Mouse (Mus musculus) small intestine, adult 2 months (tissue): ENCODE data around the gene Gpm6b. TPM values are rescaled to one million over a fixed set of nuclear protein-coding genes. Genes with fewer than 3 reads are reported as not detected.

ENCODE experiments used
- H3K27ac ChIP-seq: fragments of 200-500 bp; 2 replicates; pipeline ENCODE4 v1.5.1; 2012; ENCODE audit warnings: low read depth, low read length, control low read depth, inconsistent platforms; ENCODE audit not compliant: insufficient read depth
- H3K27me3 ChIP-seq: fragments of 200-500 bp; 2 replicates; pipeline ENCODE4 v1.6.1; 2012; ENCODE audit warnings: mild to moderate bottlenecking, moderate library complexity, low read length, inconsistent platforms; ENCODE audit not compliant: control insufficient read depth, insufficient read depth
- H3K36me3 ChIP-seq: fragments of 200-500 bp; 2 replicates; pipeline ENCODE4 v1.6.1; 2012; ENCODE audit warnings: mild to moderate bottlenecking, low read length, control low read depth, inconsistent platforms; ENCODE audit not compliant: control insufficient read depth, insufficient read depth
- H3K4me1 ChIP-seq: fragments of 200-500 bp; 2 replicates; pipeline ENCODE4 v1.6.1; 2012; ENCODE audit warnings: low read length, inconsistent platforms, mixed read lengths; ENCODE audit not compliant: control insufficient read depth, insufficient read depth, insufficient read length
- H3K4me3 ChIP-seq: fragments of 200-500 bp; 2 replicates; pipeline ENCODE4 v1.5.1; 2012; ENCODE audit warnings: low read depth, mild to moderate bottlenecking, control low read depth, inconsistent platforms, low read length, moderate library complexity
- CTCF ChIP-seq: fragments of 200-500 bp; IDR thresholded peaks from 2 replicates; pipeline ENCODE4 v1.5.1; 2012; ENCODE audit warnings: low read depth, mild to moderate bottlenecking, control low read depth, inconsistent platforms, low read length, moderate library complexity, mixed read lengths; ENCODE audit not compliant: insufficient replicate concordance, insufficient read length; ENCODE audit errors: extremely low read depth
- POLR2A ChIP-seq: fragments of 200-500 bp; IDR thresholded peaks from 2 replicates; pipeline ENCODE4 v1.6.1; 2012; ENCODE audit warnings: low read depth, mild to moderate bottlenecking, control low read depth, inconsistent platforms, low read length, moderate library complexity
- WGBS: fragments of 180-500 bp; shearing (Covaris S2); methylation state at CpG from one replicate; pipeline ENCODE4 v1.1.7; 2018; 5-methylcytosine and 5-hydroxymethylcytosine counted together
- polyA plus RNA-seq: library from polyadenylated mRNA; depleted of rRNA; stranded (reverse); fragments of >200 nt; gene quantifications from 2 replicates; pipeline ENCODE4 v1.2.3, GENCODE M21; 2012

The Gpm6b gene
- polyA plus RNA-seq, 1 experiment: 0.75 TPM

DNA sequence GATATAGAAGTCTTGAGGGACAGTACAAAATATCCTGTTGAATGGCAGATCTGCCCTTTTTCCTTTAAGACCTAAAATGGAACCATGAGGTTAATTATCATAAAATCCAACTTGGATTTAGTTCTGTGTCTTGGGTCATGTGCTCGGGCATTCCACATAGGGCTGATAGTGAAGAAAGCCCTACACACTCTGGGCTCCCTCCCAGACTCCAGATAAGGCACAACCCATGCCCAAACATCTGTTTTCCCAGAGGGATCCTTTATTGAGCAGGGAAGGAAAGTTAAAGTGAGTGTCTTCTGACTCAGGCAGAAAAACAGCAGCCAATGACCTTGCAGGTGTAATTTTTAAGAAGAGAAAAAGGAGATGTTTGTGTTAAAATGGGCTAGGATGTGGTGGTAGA lies 116.2 kb downstream of the Gpm6b start:
- Histone ChIP-seq H3K4me3 (no peak overlapping the region), H3K4me1 (no peaks in the 10 kb centered on the region), H3K27ac (no peak overlapping the region), H3K27me3 (no peaks in the 10 kb centered on the region), H3K36me3 (no peaks in the 10 kb centered on the region)
- 63% methylated on average over 1 of the region's 1 CpGs for WGBS
- TF ChIP-seq CTCF (no peak), POLR2A (no peak)

DNA sequence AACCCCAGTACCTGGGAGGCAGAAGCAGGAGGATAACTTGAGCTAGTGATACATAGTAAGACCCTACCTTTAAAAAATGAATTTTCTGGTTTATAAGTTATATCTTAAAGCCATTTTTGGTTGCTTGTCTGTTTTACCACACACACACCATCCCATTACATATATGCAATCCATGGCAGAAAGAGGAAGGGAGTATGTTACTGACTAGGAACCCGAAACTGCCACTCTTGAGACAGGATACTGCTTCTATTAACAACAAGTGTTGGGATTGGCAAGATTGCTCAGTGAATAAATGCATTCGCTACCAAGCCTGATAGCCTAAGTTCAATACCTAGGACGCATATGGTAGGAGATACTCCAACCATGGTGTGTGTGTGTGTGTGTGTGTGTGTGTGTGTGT lies 117.6 kb downstream of the Gpm6b start:
- no peaks in the 10 kb centered on the region for H3K27me3 ChIP-seq
- H3K27ac ChIP-seq: no peak overlapping the region
- no peak for TF ChIP-seq POLR2A
- no peak for TF ChIP-seq CTCF
- H3K4me1 ChIP-seq: no peaks in the 10 kb centered on the region
- H3K4me3 ChIP-seq: no peak overlapping the region
- 89% methylated on average over 3 of the region's 3 CpGs for WGBS
- H3K36me3 ChIP-seq: no peaks in the 10 kb centered on the region

DNA sequence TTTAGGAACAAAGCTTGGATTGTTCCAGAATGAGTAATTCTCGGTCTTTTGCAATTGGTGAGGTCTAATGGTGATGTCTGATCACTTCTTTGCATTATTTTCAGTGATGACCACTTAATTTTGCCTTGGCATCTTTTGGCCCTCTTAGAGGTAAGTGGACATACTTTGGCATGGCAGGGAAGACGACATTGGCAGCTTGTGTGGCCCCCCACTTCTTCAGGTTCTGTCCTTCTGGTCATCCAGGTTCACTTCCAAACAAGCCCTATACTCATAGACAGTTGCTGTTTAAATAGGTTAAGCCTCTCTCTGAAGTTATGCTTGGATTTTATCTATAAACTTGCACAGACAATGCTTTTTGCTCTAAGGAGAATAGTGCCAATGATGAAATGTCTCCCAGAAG lies 120.2 kb downstream of the Gpm6b start:
- TF ChIP-seq CTCF (no peak), POLR2A (no peak)
- Histone ChIP-seq H3K4me3 (no peak overlapping the region), H3K4me1 (no peaks in the 10 kb centered on the region), H3K27me3 (no peaks in the 10 kb centered on the region), H3K27ac (no peak overlapping the region), H3K36me3 (no peaks in the 10 kb centered on the region)
- 59% methylated on average over 2 of the region's 2 CpGs for WGBS

DNA sequence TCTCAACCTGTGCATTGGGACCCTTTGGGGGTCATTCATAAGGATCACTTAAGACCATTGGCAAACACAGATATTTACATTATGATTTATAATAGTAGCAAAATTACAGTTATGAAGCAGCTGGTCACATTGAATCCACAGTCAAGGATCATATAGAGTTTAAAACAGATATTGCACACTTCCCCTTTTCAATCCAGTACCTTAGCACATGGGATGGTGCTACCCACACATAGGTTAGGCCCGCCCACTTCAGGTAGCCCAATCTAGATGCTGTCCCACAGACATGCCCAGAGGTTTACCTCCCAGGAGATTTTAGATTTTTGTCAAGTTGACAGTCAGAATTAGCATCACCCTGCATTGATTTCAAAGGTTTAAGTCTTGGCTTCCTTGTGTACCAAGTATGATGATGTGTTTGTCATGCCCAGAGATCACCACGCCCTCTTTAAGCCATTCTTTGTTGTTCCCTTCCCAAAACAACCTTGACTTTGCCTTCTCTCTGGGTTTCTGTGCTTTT lies 121.3 kb downstream of the Gpm6b start:
- Histone ChIP-seq H3K27ac (no peak overlapping the region), H3K4me1 (no peaks in the 10 kb centered on the region), H3K27me3 (no peaks in the 10 kb centered on the region), H3K4me3 (no peak overlapping the region), H3K36me3 (no peaks in the 10 kb centered on the region)
- no peak for TF ChIP-seq POLR2A
- TF ChIP-seq CTCF: no peak
- WGBS: 81% methylated on average over 2 of the region's 2 CpGs

DNA sequence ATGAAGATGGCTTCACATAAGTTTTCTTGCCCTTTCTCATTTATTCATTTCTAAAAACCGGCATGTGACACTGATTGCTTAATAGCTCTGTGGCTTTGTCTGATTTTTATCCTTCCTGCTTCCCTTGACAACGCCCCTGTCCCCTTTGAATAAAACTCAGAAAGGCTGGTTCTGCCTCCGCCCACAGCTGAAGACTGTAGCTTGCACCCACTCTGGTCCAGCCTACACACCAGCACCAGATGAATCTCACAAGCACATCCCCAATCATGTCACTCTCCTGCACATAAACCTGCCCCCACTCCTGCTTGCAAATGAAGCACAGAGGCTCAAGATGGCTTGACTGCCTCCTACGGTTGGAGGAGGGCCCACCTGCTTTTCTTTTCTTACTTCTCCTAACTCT lies 121.7 kb downstream of the Gpm6b start:
- H3K27ac ChIP-seq: no peak overlapping the region
- no peaks in the 10 kb centered on the region for H3K4me1 ChIP-seq
- 64% methylated on average over 4 of the region's 4 CpGs for WGBS
- no peaks in the 10 kb centered on the region for H3K27me3 ChIP-seq
- no peak for TF ChIP-seq CTCF
- no peak for TF ChIP-seq POLR2A
- H3K4me3 ChIP-seq: no peak overlapping the region
- no peaks in the 10 kb centered on the region for H3K36me3 ChIP-seq

DNA sequence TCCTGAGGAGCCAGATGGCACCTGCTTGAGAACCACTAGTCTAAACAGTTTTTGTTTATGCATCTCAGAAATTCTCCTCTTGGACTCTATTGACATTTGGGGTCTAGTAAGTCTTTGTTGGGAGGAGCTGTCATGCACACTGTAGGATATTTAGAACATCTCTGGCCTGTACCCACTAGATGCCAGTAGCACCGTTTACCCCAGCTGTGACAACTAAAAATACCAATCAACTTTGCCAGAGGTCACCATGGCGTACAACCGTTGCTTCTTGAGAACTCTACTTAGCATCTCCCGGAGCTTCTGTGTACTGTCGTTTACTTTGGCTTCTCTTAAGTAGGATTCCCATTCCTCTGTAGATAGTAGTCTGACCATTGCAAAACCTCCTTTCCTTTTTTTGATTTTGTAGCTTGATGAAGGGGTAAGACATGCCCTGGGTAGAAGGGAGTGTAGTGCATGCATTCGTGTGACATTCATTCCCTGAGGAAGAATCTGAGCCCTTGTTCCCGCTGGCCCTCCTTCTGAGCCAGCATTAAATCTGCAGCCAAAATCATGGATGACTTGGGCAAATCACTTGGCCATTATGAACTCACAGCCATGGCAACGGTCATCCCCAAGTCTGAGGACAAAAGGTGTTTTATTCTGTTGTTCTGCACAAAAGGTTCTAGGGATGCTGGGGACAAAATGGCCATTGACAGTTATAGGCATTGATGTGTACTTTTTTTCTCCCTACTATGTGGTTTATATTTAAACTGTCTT lies 126.9 kb downstream of the Gpm6b start:
- WGBS: 78% methylated on average over 8 of the region's 8 CpGs
- no peak for TF ChIP-seq CTCF
- no peak for TF ChIP-seq POLR2A
- H3K4me1 ChIP-seq: no peaks in the 10 kb centered on the region
- no peak overlapping the region for H3K27ac ChIP-seq
- H3K36me3 ChIP-seq: no peaks in the 10 kb centered on the region
- H3K4me3 ChIP-seq: no peak overlapping the region
- no peaks in the 10 kb centered on the region for H3K27me3 ChIP-seq

DNA sequence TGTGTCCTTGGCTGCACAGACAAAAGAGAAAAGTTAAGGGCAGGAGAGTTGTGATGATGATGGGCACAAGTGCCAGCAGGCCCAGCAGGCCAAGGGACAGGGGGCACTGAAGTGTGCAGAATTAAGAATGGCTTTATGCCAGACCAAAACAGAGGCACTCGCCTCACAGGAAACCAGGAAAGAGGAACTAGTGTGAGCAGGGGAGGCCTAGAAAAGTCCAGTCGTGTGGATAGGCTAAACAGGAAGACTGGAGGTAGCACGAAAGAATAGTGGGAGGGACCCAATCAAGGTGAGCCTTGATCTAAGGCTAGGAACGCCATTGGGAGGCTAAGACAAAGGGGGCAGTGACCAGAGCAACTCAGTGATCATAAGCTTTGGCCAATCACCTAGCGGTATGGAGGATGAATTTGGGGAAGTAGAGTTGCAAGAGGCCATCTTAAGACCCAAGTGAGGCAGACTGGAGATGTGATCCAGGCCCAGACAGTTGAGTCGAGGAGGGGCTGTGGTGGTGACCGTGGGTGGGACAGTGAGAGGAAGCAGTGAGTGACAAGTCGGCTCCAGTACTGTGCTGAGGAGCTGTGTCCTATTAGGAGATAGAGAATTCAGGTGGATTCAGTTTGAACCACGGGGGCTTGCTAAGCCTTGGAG lies 138.1 kb downstream of the Gpm6b start:
- no peak overlapping the region for H3K4me3 ChIP-seq
- H3K27me3 ChIP-seq: no peaks in the 10 kb centered on the region
- 66% methylated on average over 9 of the region's 9 CpGs for WGBS
- no peaks in the 10 kb centered on the region for H3K4me1 ChIP-seq
- H3K27ac ChIP-seq: no peak overlapping the region
- no peak for TF ChIP-seq POLR2A
- no peak for TF ChIP-seq CTCF
- H3K36me3 ChIP-seq: no peaks in the 10 kb centered on the region
